Mouse (Mus musculus) bone marrow, adult 2 months (tissue): ENCODE measurements around the gene Ucp3.

Experiments used
- CTCF ChIP-seq: fragments of 200-500 bp; IDR thresholded peaks from 2 replicates; pipeline ENCODE4 v1.5.1; 2011; ENCODE audit warnings: low read length, control low read depth; ENCODE audit not compliant: control insufficient read depth, insufficient read depth
- POLR2A ChIP-seq: fragments of 200-500 bp; IDR thresholded peaks from 2 replicates; pipeline ENCODE4 v1.6.1; 2011; ENCODE audit warnings: low read depth, mild to moderate bottlenecking, control low read depth, low read length, borderline replicate concordance; ENCODE audit not compliant: control insufficient read depth

DNA sequence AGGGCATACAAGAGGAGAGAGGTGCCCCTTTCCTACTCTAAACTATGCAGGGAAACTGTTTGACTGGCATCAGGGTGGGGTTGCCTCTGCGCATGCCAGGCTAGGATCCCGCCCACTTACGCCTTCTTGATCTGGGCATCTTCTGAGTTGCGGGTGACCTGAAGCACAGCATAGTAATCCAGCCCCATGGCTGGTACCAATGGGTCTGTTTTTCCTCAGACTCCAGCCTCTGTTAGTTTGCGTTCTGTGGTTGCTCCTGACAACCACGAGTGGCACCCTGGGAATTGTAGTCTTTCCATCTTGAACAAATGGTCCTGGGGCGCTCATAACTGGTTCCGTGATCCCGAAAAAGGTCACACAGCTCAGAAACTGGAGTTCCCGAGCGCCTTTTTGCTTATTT lies 41.8 kb downstream of the Ucp3 start, which contains the start of gene Dnajb13:
- TF ChIP-seq CTCF (no peak), POLR2A (no peak)
